Mouse (Mus musculus): Measurements from ENCODE around the gene Jmjd6. TPM values are rescaled to one million over a fixed set of nuclear protein-coding genes. Genes with fewer than 3 reads are reported as not detected.
A peak's percentile ranks its signal among the peaks of the same experiment; 100 is the strongest.
"Not testable (repeated sequence)": the region's sequence is repeated elsewhere in the genome, so short reads cannot be mapped to it uniquely, and the experiment has no call there.

Gene Jmjd6
- total and polyA plus RNA-seq, 3 experiments: 18.8 to 50.7 (median 30.6) TPM

GRCm38 (mm10) chr11:116851576-116852290 is 8.5 kb upstream of the Jmjd6 start:
- DNase-seq: no peak

DNA sequence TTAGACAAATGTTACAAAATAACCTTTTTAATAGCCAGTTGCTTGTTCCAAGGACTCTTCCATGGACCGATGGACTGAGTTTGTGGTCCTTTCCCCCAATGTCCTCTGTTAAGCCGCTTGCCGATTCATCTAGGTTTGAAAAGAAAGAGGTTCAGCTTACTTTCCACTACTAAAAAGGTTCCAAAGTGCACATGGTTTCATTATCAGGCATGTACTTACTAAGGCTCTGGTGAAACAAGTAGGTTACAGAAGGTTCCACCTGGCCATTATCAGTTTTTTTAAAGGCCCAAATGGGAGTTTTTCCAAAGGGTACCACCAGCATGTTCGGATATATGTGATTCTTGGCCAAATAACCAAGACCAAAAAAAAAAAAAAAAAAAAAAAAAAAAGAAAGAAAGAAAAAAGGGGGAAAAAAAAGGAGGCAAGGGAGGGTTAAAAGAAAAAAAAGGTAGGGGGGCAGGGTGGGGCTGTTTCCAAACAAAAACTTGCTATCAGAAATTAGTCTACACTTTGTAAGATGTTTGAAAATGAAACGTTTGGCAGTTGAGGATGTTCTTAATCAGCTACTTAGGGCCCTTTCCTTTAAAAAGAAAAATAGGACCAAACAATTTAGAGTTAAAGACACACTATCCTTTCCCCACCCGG is 7.7 kb upstream of the Jmjd6 start:
- DNase-seq: no peak

- DNase-seq: no peak
Measured at GRCm38 (mm10) chr11:116850085-116850484, 6.8 kb upstream of the Jmjd6 start.

GRCm38 (mm10) chr11:116849587-116849986 is 6.3 kb upstream of the Jmjd6 start:
- no peak for DNase-seq

GRCm38 (mm10) chr11:116848877-116849178 is 5.6 kb upstream of the Jmjd6 start:
- not testable (repeated sequence) for DNase-seq

- no peak for DNase-seq
Measured at GRCm38 (mm10) chr11:116848086-116848876, 5.0 kb upstream of the Jmjd6 start.

DNA sequence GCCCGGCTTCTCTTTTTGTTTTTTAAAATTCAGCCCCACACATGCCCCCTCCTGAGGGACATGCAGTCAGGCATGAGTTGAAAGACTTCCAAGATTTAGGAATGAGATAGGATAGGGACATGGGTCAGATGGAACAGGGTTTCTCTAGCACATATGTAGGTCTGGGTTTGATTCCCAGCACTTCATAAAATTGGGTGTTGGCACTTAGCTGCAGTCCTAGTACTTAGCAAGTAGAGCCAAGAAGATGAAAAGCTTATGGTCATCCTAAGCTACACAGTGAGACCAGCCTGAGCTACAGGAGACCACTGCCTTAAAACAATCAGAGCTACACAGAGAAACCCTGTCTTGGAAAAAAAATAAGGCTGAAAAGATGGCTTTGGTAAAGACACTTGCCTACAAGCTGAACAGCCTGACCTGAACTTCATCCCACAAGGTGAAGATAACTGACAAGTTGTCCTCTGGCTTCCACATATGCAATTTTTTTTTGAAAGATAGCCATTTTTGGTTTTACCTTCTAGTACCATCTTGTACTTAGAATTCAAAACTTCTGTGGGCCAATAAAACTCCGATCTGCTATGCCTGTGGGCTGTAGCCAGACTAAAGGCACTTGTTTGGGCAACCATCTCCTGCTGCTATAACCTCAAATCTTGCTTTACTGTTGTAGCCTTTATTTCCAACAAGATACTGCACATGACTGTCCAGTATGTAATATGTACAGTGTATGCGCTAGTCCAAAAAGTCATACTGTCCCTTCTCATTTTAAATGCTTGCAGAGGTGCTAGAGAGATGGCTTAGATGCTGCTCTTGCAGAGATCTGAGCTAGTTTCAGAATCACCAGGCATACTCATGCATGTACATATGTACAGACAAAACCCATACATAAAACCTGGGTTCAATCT is 4.2 kb upstream of the Jmjd6 start:
- no peak for DNase-seq

DNA sequence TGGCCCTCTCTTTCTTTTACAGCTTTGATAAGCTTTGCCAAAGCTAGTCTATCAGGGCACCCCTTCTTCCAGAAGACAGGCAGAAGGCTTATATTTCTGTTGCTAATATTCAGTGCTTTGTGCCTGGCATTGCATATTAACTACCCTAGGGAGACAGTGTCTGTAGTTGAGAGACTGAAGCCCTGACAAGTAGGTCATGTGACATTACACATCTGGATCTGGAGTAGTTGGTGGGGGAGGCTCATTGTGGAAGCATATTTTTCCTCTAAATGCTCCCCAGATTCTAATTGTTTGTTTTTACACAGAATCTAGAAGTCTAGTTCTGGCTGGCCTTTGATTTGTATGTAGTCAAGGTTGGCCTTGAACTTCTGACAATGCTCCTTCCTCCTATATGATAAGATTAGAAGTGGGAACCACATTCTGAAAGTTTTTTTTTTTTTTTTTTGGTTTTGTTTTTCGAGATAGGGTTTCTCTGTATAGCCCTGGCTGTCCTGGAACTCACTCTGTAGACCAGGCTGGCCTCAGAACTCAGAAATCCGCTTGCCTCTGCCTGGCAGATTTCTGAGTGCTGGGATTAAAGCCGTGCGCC is 3.4 kb upstream of the Jmjd6 start:
- DNase-seq: no peak

- DNase-seq: peak; percentile 88
Measured at GRCm38 (mm10) chr11:116842531-116843260, 553 bp downstream of the Jmjd6 start.

GRCm38 (mm10) chr11:116840748-116841147 is 2.5 kb downstream of the Jmjd6 start:
- no peak for DNase-seq

DNA sequence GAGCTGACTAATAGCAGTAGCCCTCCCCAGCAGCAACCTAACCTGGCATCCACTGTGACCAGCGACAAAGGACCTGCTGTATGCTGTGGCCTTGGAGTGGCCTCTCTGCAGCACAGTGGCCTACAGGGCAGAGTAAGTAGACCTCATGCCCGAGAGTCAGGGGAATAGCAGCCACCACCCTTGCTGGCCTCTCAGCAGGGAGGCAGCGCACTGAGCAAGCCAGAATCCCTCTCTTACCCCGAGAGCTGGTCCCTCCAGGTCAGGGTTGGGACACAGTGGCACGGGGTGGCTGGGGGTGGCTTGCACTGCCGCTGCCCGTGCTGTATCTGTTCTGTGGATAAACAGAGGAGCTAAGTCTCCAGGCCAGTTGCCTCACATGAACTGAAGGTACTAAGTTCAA is 3.6 kb downstream of the Jmjd6 start:
- no peak for DNase-seq

GRCm38 (mm10) chr11:116838936-116839335 is 4.3 kb downstream of the Jmjd6 start:
- no peak for DNase-seq

GRCm38 (mm10) chr11:116837441-116837840 is 5.8 kb downstream of the Jmjd6 start:
- DNase-seq: no peak

- no peak for DNase-seq
Measured at GRCm38 (mm10) chr11:116836283-116836682, 7.0 kb downstream of the Jmjd6 start.

- DNase-seq: no peak
Measured at GRCm38 (mm10) chr11:116834954-116835353, 8.3 kb downstream of the Jmjd6 start.

DNA sequence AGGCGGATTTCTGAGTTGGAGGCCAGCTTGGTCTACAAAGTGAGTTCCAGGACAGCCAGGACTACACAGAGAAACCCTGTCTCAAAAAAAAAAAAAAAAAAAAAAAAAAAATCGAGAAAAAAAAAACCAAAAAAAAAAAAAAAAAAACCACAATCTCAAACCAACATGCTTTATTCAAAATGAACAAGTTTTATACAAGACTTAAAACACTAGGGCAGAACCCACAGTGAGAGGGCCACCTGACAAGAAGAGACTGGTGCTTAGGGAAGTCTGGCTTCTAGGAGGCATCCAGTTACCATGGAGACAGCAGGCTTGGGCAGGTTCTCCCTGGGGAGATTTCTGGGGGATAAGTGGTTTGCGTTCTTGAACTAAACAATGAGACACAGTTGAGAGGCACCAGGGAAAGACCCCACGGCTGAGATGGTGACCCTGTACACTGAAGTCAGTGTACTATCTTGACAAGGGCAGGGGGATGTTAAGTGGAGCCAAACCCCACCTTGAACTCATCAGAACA is 11.0 kb downstream of the Jmjd6 start:
- DNase-seq: no peak

DNA sequence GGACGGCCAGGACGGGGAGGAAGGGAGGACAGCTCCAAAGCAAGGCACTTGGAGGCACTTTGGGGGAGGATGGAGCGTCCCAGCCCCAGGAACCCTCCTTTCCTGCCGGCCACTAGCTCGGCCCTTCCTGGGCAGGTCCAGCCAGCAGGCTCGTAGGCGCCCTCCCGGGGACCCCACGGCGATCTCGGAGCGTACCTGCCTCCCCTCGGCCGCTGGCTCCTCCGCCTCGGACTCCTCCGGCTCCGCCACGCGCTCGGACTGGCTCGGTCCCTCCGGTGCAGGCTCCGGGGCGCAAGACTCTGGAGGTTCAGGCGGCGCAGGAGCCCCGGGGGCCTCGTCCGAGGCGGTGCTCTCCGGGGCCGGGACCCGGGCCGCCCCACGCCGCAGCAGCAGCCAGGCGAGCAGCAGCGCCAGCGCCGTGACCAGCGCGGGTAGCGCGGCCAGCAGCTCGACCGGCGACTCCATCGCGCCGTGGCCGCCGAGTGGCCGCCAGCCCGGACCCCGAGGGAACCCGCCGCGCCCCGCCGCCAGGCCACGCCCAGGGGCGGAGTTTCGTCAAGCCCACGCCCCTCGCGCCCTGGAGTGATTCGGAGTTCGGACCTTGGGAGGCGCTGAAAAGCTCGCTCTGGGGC is 15.6 kb downstream of the Jmjd6 start, which contains the start of gene Mxra7:
TSS of gene Mxra7 (minus strand) at position 513 of the 632 bp plus-strand sequence.
- peak; percentile 91 for DNase-seq

DNA sequence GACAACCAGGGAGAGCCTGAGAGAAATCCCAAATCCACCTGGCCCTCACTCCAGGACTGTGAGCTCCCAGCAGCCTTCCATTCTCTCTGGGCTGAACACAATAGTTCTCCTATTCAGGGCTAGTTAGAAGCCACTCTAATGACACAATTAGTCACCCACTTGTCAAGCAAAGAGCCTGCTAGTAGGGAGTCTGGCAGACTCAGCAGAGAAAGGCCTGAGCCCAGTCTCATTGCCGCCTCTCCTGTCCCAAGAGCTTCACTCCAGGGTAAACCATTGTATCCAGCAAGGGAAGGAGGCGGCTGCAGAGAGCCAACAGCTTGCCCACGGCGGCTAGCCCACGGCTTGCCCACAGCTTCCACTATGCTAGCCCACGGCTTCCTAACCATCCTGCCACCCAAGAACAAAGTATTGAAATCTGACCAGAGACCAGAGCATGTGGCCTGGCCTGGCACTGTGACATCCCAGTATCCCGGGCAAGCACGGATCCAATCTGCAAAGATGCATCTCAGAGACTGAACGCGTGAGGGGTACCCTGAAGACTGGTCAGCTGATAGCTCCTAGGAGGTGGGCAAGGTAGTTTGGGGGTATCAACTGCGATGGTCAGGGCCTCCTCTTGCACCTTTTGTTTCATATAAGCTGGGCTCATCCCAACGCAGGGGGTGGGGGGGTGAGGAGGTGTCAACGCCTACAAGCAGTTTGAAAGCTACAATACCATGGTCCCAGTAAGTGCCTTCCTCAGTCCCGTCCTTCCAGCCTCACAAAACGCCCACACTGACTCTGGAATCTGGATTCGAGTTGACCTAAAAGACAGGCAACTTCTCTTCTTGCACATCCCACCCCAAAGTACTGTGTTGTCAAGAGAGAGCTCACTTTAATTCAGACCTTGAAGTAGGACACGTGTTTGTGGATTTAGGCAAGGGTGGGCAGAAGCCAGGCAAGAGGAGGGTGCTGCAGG is 16.4 kb downstream of the Jmjd6 start:
- no peak for DNase-seq

DNA sequence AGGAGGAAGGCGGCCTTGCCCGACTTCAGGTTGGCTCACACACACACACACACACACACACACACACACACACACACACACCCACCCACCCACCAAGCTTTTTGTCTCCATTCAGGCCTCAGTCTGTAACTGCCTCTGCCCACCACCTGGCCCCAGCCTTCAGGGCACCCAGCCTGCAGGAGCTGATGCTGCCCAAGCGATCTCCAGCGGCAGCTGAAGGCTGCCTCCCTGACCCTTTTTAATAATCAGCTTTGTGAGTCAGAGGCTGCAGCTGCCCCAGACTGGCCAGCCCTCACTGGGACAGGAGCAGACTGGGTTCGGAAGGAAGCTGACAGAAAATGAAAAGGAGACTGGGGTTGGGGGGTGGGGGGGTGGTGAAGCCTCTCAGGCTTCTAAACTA is 18.0 kb downstream of the Jmjd6 start:
- DNase-seq: peak; percentile 76
